Mouse (Mus musculus) MEL-GATA-1-ER (cell line): ENCODE results near the gene Vat1.
"Not testable (repeated sequence)": the region's sequence is repeated elsewhere in the genome, so short reads cannot be mapped to it uniquely, and the experiment has no call there.

Source experiments
- DNase-seq: peaks from one replicate; pipeline ENCODE4 v3.0.0-alpha.2; 2012; ENCODE audit warnings: low read depth; ENCODE audit errors: extremely low read depth

Vat1 gene

GRCm38 (mm10) chr11:101466552-101466950 lies 521 bp upstream of the Vat1 start:
- DNase-seq: not testable (repeated sequence)

- no peak for DNase-seq
Observed at GRCm38 (mm10) chr11:101465101-101465868, 745 bp downstream of the Vat1 start.

GRCm38 (mm10) chr11:101464211-101465100 lies 1.6 kb downstream of the Vat1 start, which contains the start of gene Rnd2:
TSS of gene Rnd2 (plus strand) at chr11:101464999.
- no peak for DNase-seq

DNA sequence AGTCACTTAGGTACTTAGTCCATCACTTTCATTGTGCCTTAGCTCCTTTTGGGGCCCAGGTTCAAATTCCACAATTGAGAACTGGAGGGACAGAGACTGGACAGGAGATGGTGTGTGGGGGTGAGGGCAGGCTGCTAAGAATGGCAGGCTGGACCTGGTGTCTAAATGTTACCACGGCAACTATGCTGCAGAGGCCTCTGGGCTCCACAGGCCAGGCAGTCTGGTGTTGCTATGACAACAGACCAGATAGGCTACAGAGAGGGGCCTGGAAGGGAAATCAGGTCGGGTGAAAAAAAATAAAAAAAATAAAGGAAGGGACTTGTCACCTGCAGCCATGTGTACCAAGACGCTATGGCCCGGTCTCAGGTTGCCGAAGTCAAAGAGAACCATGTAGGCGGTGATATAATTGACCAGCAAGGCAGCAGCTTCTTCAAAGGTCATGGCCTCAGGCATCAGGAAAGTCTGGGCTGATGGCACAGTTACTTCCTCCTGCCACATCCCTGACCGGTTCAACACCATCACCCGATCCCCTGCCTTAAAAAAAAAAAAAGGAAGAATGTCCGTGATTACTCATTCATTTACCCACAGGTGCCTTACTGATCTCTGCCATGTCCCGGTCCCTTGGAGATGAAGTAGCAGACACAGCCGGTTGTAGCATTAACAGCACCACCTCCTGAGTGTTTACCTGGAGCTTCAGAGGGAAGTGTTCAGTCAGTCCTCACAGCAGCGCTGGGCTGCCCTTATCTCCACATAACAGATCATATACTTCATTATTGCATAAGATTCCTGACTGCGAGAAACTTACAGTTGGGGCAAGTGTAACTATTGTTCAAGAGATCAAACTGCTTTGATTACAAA lies 3.2 kb downstream of the Vat1 start:
- DNase-seq: no peak

DNA sequence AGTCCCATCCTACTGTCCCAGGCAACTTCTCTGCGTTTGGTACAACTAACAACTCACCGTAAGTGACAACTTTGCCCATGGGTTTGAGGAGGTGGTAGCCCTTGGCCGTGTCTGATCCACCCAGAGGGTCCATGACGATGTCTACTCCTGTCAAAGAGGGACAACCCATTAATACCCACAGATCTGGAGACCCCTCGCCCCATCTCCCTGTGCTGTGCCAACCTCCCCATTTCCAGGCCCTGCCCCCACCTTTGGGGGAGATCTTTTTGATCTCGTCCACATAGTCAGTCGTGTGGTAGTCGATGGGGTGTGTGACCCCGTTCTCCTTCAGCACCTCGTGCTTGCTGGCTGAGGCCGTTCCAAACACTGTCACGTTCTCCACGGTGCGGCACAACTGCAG lies 3.9 kb downstream of the Vat1 start:
- DNase-seq: no peak

GRCm38 (mm10) chr11:101460321-101460720 lies 5.7 kb downstream of the Vat1 start:
- DNase-seq: no peak

DNA sequence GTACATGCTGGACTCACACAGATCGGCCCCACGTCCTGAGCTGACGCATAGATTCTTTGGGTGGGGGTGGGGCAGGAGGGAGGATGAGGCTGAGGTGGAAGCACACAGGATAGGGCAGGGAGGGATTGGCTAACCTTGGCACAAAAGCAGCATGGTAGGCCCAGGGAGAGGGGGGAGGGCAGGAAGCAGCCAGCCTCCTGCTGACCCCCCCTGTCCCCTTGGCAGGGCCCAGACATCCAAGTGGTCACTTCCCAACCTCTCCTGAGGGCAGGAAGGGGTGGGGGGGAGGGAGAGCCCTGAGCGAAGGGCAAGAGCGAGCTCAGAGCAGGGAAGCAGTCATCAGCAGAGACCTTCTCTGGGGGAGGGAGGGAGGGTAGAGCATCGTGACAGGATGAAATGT lies 6.3 kb downstream of the Vat1 start:
- no peak for DNase-seq

DNA sequence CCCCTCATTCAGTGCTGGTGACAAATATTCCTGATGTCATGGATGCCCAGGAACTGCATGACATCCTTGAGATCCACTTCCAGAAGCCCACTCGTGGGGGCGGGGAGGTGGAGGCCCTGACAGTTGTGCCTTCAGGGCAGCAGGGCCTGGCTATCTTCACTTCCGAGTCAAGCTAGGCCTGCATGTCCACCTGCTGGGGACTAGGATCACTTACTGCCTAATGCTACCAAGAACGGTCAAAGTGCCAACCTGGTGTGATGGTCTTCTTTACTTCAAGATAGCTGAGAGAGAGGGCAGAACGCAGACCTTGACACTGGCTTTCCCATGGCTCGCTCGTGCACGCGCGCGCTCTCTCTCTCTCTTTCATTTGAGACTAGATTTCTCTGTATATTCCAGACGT lies 7.8 kb downstream of the Vat1 start:
- DNase-seq: no peak

GRCm38 (mm10) chr11:101457631-101458030 lies 8.4 kb downstream of the Vat1 start:
- DNase-seq: no peak

- DNase-seq: no peak
Observed at GRCm38 (mm10) chr11:101455627-101456026, 10.4 kb downstream of the Vat1 start.

DNA sequence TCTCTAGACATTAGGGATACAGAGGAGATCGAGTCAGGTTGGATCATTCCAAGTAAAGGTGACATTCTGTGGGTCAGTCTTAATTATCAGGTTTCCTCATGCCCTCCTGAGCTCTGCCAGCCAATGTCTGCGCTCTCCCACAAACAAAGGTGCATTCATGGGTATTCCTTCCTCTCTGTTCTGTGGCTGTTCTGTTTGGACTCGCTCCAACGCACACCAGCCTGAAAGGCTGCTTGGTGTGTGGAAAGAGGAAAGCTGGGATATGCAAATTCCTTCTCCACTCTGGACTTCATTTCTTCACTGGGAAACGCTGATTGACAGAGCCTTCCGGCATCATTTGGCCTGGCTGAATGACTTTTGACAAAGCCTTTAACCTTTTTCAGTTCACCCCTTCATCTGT lies 11.3 kb downstream of the Vat1 start:
- DNase-seq: no peak

- DNase-seq: no peak
Observed at GRCm38 (mm10) chr11:101452093-101452774, 13.8 kb downstream of the Vat1 start.

DNA sequence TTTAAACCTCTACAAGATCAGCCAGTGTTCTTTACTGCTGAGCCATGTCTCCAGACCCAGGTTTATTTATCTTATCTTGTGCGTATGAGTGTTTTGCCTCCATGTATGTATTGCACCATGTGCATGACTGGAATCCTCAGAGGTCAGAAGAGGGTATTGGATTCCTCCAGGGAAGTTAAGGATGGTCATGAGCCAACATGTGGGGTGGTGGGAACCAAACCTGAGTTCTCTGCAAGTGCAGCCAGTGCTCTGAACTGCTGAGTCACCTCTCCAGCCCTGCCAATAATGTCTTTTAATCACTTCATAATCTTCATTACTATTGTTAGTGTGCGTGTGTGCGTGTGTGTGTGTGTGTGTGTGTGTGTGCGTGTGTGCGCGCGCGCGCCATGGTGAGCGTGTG lies 14.5 kb downstream of the Vat1 start:
- DNase-seq: no peak

- no peak for DNase-seq
Observed at GRCm38 (mm10) chr11:101450394-101450793, 15.6 kb downstream of the Vat1 start.

DNA sequence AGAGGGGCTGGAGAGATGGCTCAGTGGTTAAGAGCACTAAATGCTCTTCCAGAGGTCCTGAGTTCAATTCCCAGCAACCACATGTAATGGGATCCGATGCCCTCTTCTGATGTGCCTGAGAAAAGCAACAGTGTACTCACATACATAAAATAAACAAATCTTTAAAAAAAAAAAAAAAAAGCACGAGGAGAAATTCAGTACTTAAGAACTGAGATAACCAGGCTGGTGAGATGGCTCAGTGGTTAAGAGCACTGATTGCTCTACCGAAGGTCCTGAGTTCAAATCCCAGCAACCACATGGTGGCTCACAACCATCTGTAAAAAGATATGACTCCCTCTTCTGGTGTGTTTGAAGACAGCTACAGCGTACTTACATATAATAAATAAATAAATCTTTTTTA lies 16.4 kb downstream of the Vat1 start:
- DNase-seq: not testable (repeated sequence)

- DNase-seq: no peak
Observed at GRCm38 (mm10) chr11:101448899-101449298, 17.1 kb downstream of the Vat1 start.

DNA sequence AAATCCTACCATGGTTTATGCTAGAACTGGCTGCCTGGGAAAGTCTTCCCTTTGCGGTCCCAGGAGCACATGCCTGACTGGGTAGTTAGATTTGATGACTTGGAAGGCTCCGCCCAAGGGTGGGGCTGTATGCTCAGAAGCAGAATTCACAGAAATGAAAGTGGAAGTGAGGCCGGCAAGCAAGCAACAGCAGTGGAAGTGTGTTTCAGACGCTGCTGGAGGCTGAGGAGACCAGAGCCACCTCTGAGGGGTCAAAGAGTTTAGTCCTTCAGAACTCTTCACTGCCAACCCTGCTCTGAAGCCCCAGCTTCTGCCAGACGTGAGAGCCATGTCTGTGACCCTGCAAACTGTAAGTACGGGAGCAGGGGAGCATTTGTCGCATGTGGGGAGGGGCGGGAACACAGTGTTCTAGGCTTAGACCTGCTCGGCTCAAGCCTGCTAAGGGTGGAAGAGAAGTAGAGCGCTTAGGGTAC lies 17.7 kb downstream of the Vat1 start, which contains the start of gene Ifi35:
TSS of gene Ifi35 (plus strand) at position 134 of the 473 bp plus-strand sequence.
- DNase-seq: peak; percentile 95

- no peak for DNase-seq
Observed at GRCm38 (mm10) chr11:101447786-101448185, 18.2 kb downstream of the Vat1 start.

GRCm38 (mm10) chr11:101446860-101447259 lies 19.2 kb downstream of the Vat1 start:
- DNase-seq: not testable (repeated sequence)

DNA sequence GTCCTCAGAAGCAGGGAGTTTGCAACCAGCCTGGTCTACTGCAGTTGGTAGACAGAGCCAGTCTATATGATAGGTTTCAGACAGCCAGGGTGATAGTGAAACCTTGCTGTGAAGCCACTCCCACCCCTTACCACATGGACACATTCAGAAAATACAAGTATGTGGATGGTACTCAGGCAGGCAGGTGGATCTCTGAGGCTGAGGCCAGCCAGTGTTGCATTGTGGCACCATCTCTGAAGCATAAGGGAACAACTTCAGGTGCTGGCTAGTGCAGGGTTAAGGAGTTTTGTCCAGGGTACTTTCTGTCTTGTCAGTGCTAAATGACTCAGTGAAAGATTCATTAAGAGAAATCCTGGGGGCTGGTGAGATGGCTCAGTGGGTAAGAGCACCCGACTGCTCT lies 19.7 kb downstream of the Vat1 start:
- no peak for DNase-seq

GRCm38 (mm10) chr11:101442760-101443159 lies 23.3 kb downstream of the Vat1 start:
- no peak for DNase-seq
